Mouse (Mus musculus): Measurements from ENCODE around the gene Gm6309. TPM values are rescaled to one million over a fixed set of nuclear protein-coding genes. Genes with fewer than 3 reads are reported as not detected.
"Not testable (repeated sequence)": the region's sequence is repeated elsewhere in the genome, so short reads cannot be mapped to it uniquely, and the experiment has no call there.

Gene Gm6309
- polyA plus RNA-seq (2016; fragmentation: Nextera tagmentation; extraction: Ambion mirVana) = not detected in 2 replicates

DNA sequence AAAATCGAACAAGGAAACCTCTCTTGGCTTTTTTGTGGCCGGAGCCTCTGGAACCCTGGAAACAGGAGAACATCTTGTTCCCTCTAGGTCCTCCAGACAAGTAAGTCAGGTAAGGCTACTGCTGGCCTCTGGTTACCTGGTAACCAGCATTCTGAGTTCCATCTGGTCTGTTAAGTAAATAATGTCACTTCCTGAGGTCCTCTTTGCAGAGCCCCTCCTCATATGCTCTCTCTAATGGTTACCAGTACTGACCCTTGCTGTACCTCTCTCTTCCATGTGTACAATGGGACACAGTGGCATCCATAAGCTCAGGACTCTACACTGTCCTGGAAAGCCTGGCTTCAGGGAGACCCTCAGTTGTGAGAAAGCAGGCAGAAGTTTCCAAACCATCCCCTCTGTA lies at the start of gene Gm6309:
TSS of gene Gm6309 (minus strand) at position 101 of the 400 bp plus-strand sequence.
- not testable (repeated sequence) for H3K9ac ChIP-seq; H3K4me1 ChIP-seq (replicated peaks); H3K27me3 ChIP-seq (replicated peaks); H3K4me3 ChIP-seq; ATAC-seq (ENCODE audit: insufficient number of reproducible peaks, low FRiP score); H3K27ac ChIP-seq (ENCODE audit: poor library complexity, severe bottlenecking); H3K36me3 ChIP-seq; H3K4me2 ChIP-seq
- 63% methylated on average over 2 of the region's 2 CpGs for WGBS
- H3K9me3 ChIP-seq (replicated peaks) = peaks cover 23% of the 10 kb centered on the region

- no peak for ATAC-seq (ENCODE audit: insufficient number of reproducible peaks, low FRiP score)
- Histone ChIP-seq H3K4me1 (replicated peaks) (no peaks in the 10 kb centered on the region), H3K27me3 (replicated peaks) (no peaks in the 10 kb centered on the region), H3K9me3 (replicated peaks) (no peaks in the 10 kb centered on the region), H3K4me2 (no peak overlapping the region), H3K4me3 (no peak overlapping the region), H3K9ac (no peak overlapping the region), H3K36me3 (peaks cover 88% of the 10 kb centered on the region), H3K27ac (ENCODE audit: poor library complexity, severe bottlenecking) (no peak overlapping the region)
- WGBS = 87% methylated on average over 5 of the region's 5 CpGs
Measured at GRCm38 (mm10) chr5:146205537-146205936, 35.0 kb upstream of the Gm6309 start.

GRCm38 (mm10) chr5:146203921-146204320 lies 33.4 kb upstream of the Gm6309 start:
- H3K4me1 ChIP-seq (replicated peaks) = no peaks in the 10 kb centered on the region
- no peaks in the 10 kb centered on the region for H3K27me3 ChIP-seq (replicated peaks)
- no peak overlapping the region for H3K4me2 ChIP-seq
- WGBS = 86% methylated on average over 2 of the region's 2 CpGs
- H3K4me3 ChIP-seq = no peak overlapping the region
- peaks cover 79% of the 10 kb centered on the region for H3K36me3 ChIP-seq
- no peak overlapping the region for H3K27ac ChIP-seq (ENCODE audit: poor library complexity, severe bottlenecking)
- no peak for ATAC-seq (ENCODE audit: insufficient number of reproducible peaks, low FRiP score)
- H3K9ac ChIP-seq = no peak overlapping the region
- no peaks in the 10 kb centered on the region for H3K9me3 ChIP-seq (replicated peaks)

DNA sequence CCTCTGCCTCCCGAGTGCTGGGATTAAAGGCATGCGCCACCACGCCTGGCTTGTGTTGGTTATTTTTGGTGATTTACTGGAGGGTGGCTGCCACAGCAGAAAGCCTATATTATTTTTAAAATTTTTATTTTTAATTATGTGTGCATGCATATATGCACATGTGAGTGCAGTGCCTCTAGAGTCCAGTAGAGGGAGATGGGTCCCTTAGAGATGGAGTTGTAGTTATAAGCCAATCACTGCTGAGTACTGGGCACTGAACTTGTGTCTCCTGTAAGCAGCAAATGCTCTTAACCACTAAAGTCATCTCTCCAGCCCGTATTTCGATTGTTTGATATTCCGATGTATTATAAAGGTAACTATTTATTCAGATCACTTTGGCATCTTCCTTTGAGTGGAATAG lies 30.1 kb upstream of the Gm6309 start:
- 92% methylated on average over 6 of the region's 6 CpGs for WGBS
- ATAC-seq (ENCODE audit: insufficient number of reproducible peaks, low FRiP score) = no peak
- Histone ChIP-seq H3K4me3 (no peak overlapping the region), H3K9ac (no peak overlapping the region), H3K4me1 (replicated peaks) (no peaks in the 10 kb centered on the region), H3K27ac (ENCODE audit: poor library complexity, severe bottlenecking) (no peak overlapping the region), H3K9me3 (replicated peaks) (no peaks in the 10 kb centered on the region; the same call in 1 of the 2 replicates), H3K27me3 (replicated peaks) (no peaks in the 10 kb centered on the region), H3K36me3 (peaks cover 45% of the 10 kb centered on the region), H3K4me2 (no peak overlapping the region)

DNA sequence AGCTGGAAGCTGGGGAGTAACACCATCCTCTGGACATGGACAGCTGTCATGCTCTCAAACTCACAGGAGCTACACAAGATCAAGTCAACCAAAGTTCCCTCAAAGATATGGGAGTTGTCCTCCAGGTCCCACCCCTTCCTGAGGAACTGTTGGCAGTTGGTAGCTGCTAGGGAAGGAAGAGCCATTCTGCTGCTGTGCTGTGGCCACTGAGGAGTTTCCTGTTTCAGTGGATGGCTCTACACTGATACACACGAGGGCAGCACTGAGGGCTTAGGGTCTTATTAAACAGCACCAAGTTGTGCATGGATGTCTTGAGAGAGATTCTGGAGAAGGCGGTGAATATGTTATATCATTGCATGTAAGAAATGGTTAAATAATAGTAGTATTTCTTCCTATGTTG lies 29.0 kb upstream of the Gm6309 start:
- no peak overlapping the region for H3K9ac ChIP-seq
- WGBS = 73% methylated on average over 2 of the region's 2 CpGs
- no peaks in the 10 kb centered on the region for H3K27me3 ChIP-seq (replicated peaks)
- H3K4me1 ChIP-seq (replicated peaks) = no peaks in the 10 kb centered on the region
- H3K4me2 ChIP-seq = no peak overlapping the region
- ATAC-seq (ENCODE audit: insufficient number of reproducible peaks, low FRiP score) = no peak
- H3K9me3 ChIP-seq (replicated peaks) = no peaks in the 10 kb centered on the region; the same call in 1 of the 2 replicates
- no peak overlapping the region for H3K4me3 ChIP-seq
- H3K27ac ChIP-seq (ENCODE audit: poor library complexity, severe bottlenecking) = no peak overlapping the region
- peaks cover 35% of the 10 kb centered on the region for H3K36me3 ChIP-seq

DNA sequence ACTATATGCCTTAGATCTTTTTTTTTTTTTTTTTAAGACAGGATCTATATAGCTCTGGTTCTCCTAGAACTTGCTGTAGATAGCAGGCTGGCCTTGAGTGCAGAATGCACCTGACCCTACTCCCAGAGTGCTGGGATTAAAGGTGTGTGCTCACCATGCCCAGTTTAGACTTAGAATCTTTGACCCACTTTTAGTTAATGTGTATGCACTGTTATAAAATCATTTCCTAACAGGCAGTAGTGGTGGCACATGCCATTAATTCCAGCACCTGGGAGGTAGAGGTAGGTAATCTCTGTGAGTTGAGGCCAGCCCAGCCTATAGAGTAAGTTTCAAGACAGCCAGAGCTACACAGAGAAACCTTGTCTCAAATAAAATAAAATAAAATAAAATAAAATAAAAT lies 28.6 kb upstream of the Gm6309 start:
- no peak overlapping the region for H3K4me3 ChIP-seq
- peaks cover 30% of the 10 kb centered on the region for H3K36me3 ChIP-seq
- no peaks in the 10 kb centered on the region; the same call in 1 of the 2 replicates for H3K9me3 ChIP-seq (replicated peaks)
- no peak overlapping the region for H3K9ac ChIP-seq
- no peak overlapping the region for H3K4me2 ChIP-seq
- no peak overlapping the region for H3K27ac ChIP-seq (ENCODE audit: poor library complexity, severe bottlenecking)
- H3K27me3 ChIP-seq (replicated peaks) = no peaks in the 10 kb centered on the region
- ATAC-seq (ENCODE audit: insufficient number of reproducible peaks, low FRiP score) = no peak
- no peaks in the 10 kb centered on the region for H3K4me1 ChIP-seq (replicated peaks)

- ATAC-seq (ENCODE audit: insufficient number of reproducible peaks, low FRiP score) = no peak
- H3K27me3 ChIP-seq (replicated peaks) = no peaks in the 10 kb centered on the region
- 78% methylated on average over 8 of the region's 8 CpGs for WGBS
Measured at GRCm38 (mm10) chr5:146193360-146193759, 22.8 kb upstream of the Gm6309 start.

DNA sequence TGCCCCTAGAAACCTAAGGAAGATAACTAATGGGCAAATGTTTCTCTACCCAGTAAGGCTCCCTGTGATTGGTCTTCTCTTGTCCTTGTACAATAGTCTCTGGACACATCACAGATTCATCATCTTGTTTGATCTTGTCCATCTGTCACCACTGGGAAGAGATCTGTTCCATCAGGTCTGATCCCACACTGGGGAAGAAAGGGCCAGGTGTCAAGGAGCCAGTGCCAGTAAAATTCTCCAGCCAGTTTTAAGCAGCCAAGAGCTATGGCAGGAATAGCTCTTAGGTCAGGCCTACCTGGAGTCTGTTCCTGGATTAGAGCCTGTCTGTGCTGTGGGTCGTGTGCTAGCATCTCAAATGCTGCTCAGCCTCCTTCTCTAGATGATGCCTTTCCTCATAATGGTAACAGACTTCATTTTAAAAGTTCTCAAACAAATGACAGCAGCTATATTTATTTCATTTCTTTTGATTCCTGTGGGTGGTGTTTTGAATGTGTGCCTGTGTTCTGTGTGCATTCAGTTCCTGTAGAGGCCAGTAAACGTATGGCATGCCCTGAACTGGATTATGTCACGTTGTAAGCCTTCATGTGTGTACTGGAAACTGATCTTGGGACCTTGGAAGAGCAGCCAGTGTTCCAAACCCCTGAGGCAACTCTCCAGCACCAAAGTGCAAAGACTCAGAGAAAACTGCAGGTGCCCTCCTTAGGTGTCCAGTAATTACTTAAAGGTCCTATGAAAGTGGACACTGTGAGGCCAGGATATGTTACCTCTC lies 20.2 kb upstream of the Gm6309 start:
- H3K9me3 ChIP-seq (replicated peaks) = no peaks in the 10 kb centered on the region; the same call in 1 of the 2 replicates
- ATAC-seq (ENCODE audit: insufficient number of reproducible peaks, low FRiP score) = no peak
- 58% methylated on average over 3 of the region's 3 CpGs for WGBS
- H3K36me3 ChIP-seq = no peaks in the 10 kb centered on the region
- H3K4me2 ChIP-seq = no peak overlapping the region
- no peaks in the 10 kb centered on the region for H3K27me3 ChIP-seq (replicated peaks)
- H3K4me1 ChIP-seq (replicated peaks) = no peaks in the 10 kb centered on the region
- no peak overlapping the region for H3K4me3 ChIP-seq
- H3K27ac ChIP-seq (ENCODE audit: poor library complexity, severe bottlenecking) = no peak overlapping the region
- no peak overlapping the region for H3K9ac ChIP-seq

More at GRCm38 (mm10) chr5:146193360-146193759, 22.8 kb upstream of the Gm6309 start:
- H3K27ac ChIP-seq (ENCODE audit: poor library complexity, severe bottlenecking) = no peak overlapping the region
- no peak overlapping the region for H3K9ac ChIP-seq
- no peaks in the 10 kb centered on the region; the same call in none of the 2 replicates for H3K9me3 ChIP-seq (replicated peaks)
- no peak overlapping the region for H3K4me3 ChIP-seq
- H3K4me1 ChIP-seq (replicated peaks) = no peaks in the 10 kb centered on the region
- H3K36me3 ChIP-seq = no peaks in the 10 kb centered on the region
- no peak overlapping the region for H3K4me2 ChIP-seq

DNA sequence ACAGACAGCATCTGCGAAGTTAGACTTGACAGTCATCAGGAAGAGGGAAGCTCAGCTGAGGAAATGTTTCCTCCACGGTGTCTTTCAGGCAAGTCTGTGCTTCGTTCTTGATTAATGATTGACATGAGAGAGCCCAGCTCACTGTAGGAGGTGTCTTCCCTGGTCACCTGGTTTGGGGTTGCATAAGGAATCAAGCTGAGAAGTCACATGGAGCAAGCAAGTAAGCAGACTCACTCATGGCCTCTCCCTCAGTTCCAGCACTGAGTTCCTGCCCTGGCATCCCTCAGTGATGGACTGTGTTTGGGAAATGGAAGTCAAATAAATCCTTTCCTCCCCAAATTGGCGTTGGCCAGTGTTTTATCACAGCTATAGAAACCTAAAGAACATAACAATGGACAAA lies 19.6 kb upstream of the Gm6309 start:
- H3K4me3 ChIP-seq = no peak overlapping the region
- ATAC-seq (ENCODE audit: insufficient number of reproducible peaks, low FRiP score) = no peak
- H3K27me3 ChIP-seq (replicated peaks) = no peaks in the 10 kb centered on the region
- no peaks in the 10 kb centered on the region for H3K4me1 ChIP-seq (replicated peaks)
- H3K9ac ChIP-seq = no peak overlapping the region
- no peak overlapping the region for H3K27ac ChIP-seq (ENCODE audit: poor library complexity, severe bottlenecking)
- H3K36me3 ChIP-seq = no peaks in the 10 kb centered on the region
- H3K4me2 ChIP-seq = no peak overlapping the region
- 64% methylated on average over 4 of the region's 4 CpGs for WGBS
- H3K9me3 ChIP-seq (replicated peaks) = no peaks in the 10 kb centered on the region; the same call in 1 of the 2 replicates

- Histone ChIP-seq H3K27ac (ENCODE audit: poor library complexity, severe bottlenecking) (no peak overlapping the region), H3K4me2 (no peak overlapping the region), H3K27me3 (replicated peaks) (no peaks in the 10 kb centered on the region), H3K9ac (no peak overlapping the region), H3K4me1 (replicated peaks) (no peaks in the 10 kb centered on the region), H3K36me3 (no peaks in the 10 kb centered on the region), H3K9me3 (replicated peaks) (peaks cover 5% of the 10 kb centered on the region; the same call in 1 of the 2 replicates), H3K4me3 (no peak overlapping the region)
- ATAC-seq (ENCODE audit: insufficient number of reproducible peaks, low FRiP score) = no peak
- 78% methylated on average over 7 of the region's 7 CpGs for WGBS
Measured at GRCm38 (mm10) chr5:146188712-146189111, 18.2 kb upstream of the Gm6309 start.

DNA sequence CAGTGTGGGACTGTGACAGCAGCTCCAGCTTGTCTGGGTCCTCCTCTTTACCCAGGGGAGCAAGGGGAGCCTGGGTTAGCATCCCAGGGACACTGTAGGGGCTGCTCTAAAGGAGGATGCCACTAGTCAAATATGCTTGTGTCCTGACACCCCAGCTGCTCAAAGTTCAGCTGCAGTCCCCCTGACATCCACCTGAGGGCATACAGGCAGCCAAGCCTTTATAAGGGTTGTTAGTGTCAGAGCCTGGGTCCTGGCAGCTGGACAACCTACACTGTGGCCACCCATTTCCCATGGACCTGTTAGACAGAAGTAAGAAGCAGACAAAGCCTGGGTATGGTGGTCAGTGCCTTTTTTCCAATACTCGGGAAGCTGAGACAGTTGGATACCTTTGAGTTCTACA lies 17.6 kb upstream of the Gm6309 start:
- Histone ChIP-seq H3K4me2 (no peak overlapping the region), H3K9ac (no peak overlapping the region), H3K27me3 (replicated peaks) (no peaks in the 10 kb centered on the region), H3K27ac (ENCODE audit: poor library complexity, severe bottlenecking) (no peak overlapping the region), H3K9me3 (replicated peaks) (peaks cover 11% of the 10 kb centered on the region; the same call in 1 of the 2 replicates), H3K4me1 (replicated peaks) (no peaks in the 10 kb centered on the region), H3K4me3 (no peak overlapping the region), H3K36me3 (no peaks in the 10 kb centered on the region)
- no peak for ATAC-seq (ENCODE audit: insufficient number of reproducible peaks, low FRiP score)
- WGBS = 80% methylated on average over 1 of the region's 1 CpGs

DNA sequence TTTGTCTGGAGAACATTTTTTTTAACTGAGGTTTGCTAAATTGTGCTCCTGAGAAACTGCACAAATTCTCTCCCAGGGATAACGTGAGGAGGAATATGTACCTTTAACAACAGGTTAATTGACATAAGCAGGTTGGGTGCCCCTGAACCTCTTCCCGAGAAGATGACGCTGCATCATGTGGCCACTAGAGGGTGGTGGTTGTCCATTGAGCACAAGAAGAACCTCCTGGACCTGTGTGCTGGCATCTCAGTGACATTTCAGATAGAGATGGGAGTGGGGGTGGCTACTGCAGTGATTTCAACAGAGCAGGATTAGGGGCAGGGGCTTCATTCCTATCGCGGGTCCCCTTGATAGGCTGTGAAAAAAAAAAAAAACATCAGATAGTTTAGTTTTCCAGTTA lies 16.9 kb upstream of the Gm6309 start:
- H3K9ac ChIP-seq; ATAC-seq (ENCODE audit: insufficient number of reproducible peaks, low FRiP score); H3K27ac ChIP-seq (ENCODE audit: poor library complexity, severe bottlenecking); H3K36me3 ChIP-seq; H3K4me1 ChIP-seq (replicated peaks); H3K27me3 ChIP-seq (replicated peaks); H3K4me2 ChIP-seq; H3K4me3 ChIP-seq: not testable (repeated sequence)
- H3K9me3 ChIP-seq (replicated peaks) = peaks cover 12% of the 10 kb centered on the region; the same call in 1 of the 2 replicates
- 19% methylated on average over 5 of the region's 5 CpGs for WGBS

Measured in heart, embryonic 12.5 days (tissue).